Mouse (Mus musculus) neutrophil, adult 65 days (primary cell): ENCODE data around the gene Olfr877. TPM values are rescaled to one million over a fixed set of nuclear protein-coding genes. Genes with fewer than 3 reads are reported as not detected.

Experiments used
- total RNA-seq: library from RNA; stranded (reverse); gene quantifications from 2 replicates; pipeline ENCODE4 v1.2.4, GENCODE M21; 2023

Olfr877 gene
- not detected in 2 replicates for total RNA-seq

DNA sequence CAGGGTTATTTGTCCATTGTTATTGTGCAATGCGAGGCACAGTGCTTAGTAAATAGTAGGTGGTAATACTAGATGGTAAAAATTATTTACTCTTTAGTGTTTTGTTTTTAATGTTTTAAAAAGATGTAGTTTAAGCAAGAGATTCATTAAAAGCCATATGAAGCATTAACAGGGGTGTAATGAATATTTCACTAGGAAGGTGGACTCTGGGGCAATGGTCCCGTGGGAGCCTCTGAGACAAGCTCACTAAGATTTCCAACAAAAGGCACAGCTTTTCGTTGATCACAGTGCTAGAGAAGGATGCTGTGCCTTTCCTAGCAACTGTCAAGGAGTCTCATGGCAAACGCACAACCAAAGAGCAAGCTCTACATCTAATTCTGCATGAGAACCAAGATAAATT is at the start of gene Olfr877:
Gene Olfr877 (plus strand): TSS at position 301 of the 400 bp plus-strand sequence.

DNA sequence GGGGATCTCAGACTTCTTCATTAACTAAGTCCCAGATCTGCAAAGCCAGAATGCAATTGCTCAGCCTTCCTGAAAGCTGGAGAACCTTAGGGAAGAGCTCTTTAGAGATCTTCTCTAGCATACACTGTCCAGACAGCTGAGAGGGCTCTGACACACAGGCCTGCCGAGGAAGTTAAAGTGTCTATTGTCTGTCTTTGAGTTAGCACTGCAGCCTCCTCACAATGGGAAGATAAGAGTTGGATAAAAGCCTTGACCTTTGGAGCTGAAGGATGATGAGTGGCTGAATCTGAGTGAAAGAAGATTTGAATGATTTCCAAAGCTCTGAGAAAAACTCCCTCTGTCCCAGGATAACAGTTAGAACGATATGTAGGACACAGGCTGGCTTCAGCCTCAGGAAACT is 42.6 kb downstream of the Olfr877 start, which contains the start of gene Olfr145:
Gene Olfr145 (plus strand): TSS at position 64 of the 400 bp plus-strand sequence.

Other genes starting within 250 kb of the Olfr877 start
- gene Spa17, start 240.5 kb upstream of the Olfr877 start, total RNA-seq, result 0.73 TPM in 1 of 2 replicates, not detected in the other
- 50.3 and 54.0 TPM in 2 replicates for gene Tbrg1, start 197.0 kb upstream of the Olfr877 start, total RNA-seq
- not detected in 2 replicates for gene Panx3, start 185.0 kb upstream of the Olfr877 start, total RNA-seq
- gene Olfr160, start 138.0 kb upstream of the Olfr877 start, total RNA-seq, result not detected in 2 replicates
- gene Olfr874, start 109.2 kb upstream of the Olfr877 start, total RNA-seq, result not detected in 2 replicates
- not detected in 2 replicates for gene Olfr875, start 82.4 kb upstream of the Olfr877 start, total RNA-seq
- gene Olfr876, start 51.2 kb upstream of the Olfr877 start, total RNA-seq, result not detected in 2 replicates
- not detected in 2 replicates for gene Olfr145, start 42.5 kb downstream of the Olfr877 start, total RNA-seq
- gene Olfr878, start 63.6 kb downstream of the Olfr877 start, total RNA-seq, result not detected in 2 replicates
- gene Olfr881, start 137.6 kb downstream of the Olfr877 start, total RNA-seq, result not detected in 2 replicates
- not detected in 2 replicates for gene Olfr883, start 171.5 kb downstream of the Olfr877 start, total RNA-seq
- not detected in 2 replicates for gene Olfr884, start 192.3 kb downstream of the Olfr877 start, total RNA-seq
- gene Olfr885, start 207.1 kb downstream of the Olfr877 start, total RNA-seq, result not detected in 2 replicates
- not detected in 2 replicates for gene Olfr887, start 229.8 kb downstream of the Olfr877 start, total RNA-seq